Mouse (Mus musculus) T-cell, adult 2 months (primary cell): ENCODE results near the gene Lrrc3c.
A peak's percentile ranks its signal among the peaks of the same experiment; 100 is the strongest.
"Not testable (repeated sequence)": the region's sequence is repeated elsewhere in the genome, so short reads cannot be mapped to it uniquely, and the experiment has no call there.

Experiments
- DNase-seq: peaks from one replicate; pipeline ENCODE4 v3.0.0; 2022; ENCODE audit warnings: low spot score

Lrrc3c gene

DNA sequence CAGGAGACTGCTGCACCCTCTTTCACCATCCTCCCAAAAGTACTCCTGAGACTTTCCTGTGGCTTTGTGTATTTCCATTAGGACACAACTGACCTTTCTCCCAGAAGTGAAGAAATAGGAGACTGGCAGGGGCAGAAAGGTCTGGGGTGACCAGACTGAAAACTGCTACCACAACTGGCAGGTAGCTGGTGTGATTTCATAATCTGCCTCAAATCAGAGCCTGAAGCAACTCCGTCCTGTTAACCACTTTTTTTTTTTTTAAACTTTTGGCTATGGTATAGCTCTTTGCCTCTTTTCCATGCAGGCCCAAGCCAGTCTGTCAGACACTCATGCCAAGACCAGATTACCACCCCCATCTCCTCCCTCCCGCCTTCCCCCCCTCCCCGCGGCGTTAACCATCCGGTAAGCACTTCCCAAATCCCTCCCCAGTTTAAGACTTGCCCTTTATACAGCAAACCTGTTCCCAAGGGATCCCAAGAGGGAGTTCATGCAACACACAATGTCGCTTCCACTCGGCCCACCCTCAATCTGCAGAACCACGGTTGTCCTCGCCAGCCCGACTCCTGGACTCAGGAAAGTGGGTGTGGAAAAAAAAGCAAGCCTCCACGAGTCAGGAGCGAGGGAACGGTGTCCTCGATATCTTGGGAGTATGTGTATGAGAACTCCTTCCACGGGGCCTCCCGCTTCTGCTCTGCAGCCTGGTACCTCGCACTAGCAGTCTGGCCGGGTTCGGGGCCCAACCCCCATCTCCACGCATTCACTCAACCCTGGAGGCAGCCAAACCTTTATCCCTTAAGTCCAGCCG lies 11.8 kb upstream of the Lrrc3c start:
- no peak for DNase-seq

DNA sequence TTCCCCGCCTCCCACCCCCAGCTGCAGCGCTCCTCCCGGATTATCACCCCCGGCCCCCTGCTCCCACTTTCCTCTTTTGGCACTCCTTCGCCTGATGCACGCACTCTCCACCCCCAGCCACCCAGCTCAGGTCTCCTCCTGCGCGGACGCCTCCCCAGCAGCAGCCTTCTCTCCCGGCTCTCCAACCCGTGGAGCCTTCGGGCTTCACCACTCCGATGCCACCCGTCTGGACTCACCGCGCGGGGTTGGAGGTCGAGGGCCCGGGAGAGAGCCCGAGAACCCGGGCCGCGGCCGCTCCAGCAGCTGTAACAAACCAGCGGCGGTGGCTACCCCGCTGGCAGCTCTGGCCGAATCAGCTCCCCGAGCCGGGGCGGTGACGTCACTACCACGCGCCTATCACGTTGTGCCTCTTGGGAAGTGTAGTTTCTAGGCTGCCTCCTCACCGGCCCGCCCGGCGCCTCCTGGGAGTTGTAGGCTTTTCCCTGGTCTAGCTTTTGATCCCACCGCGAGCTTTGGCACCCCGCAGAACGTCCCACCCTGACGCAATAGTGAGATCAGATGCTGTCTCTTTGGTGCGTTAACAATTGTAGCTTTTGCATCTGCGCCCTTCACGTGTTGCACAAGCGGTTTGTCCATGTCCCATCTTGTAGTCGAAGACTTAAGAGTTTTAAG lies 11.1 kb upstream of the Lrrc3c start, which contains the start of gene Ormdl3:
Gene Ormdl3, minus strand, starts transcription at position 477 of the 672 bp plus-strand sequence.
- peak; percentile 98 for DNase-seq

DNA sequence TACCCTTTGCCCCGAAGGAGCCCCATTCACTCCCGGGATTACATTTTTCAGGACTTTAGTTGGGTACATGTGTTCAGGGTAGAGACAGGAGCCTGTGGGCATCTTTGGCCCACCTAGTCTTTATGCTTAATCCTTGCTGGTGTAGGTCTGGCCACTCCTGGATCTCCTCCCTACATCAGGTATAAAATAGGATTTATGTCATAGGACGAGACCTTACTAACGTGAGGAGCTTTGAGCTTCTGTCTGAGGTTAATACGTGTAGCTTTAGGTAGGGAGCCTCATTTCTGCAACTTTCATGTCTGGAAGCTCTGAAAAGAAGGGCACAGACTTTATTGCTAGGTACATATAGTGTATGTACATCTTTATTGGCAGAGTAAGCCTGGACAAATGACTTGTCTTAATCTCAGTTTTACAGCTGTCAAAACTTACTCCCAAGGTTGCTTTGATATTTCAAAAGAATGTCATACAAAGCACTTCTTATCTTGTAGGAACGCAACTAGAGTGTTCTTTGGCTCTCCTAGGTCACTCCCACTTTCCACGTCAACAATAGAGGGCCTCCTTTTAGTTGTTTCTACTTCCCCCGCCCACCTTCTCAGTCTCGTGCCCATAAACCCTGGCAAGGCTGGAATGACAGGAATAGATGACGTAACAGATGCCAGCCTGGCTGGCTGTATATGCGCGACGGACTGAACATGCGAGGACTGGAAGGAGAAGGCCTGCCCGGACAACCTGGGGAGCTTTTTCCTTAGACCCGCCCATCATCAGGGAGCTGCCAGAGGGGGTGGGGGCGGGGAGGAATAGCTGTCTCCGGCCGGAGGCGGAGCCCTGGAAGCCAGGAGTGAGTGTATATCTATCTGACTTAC lies 10.2 kb upstream of the Lrrc3c start:
- DNase-seq, result peak; percentile 53

DNA sequence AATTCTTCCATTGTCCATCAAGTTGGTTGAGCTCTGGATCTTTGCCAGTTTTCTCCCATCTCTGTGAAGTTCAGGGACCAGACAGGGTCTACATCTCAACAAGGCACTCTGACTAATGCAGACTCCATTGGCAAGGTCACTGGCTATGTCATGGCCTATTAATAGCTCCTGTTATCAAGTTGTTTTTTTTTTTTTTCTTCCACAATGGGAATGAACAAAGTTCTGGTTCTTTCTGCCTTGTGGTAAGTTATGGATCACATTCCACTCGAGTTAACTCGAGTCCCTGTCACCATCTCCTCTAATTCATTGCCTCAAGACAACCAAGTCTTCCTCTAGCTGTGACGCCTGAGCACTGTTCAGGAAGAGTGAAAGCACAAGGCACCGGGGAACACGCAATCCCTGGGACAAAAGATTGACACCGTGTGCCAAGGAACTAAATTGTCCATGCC lies 9.2 kb upstream of the Lrrc3c start:
- no peak for DNase-seq

DNA sequence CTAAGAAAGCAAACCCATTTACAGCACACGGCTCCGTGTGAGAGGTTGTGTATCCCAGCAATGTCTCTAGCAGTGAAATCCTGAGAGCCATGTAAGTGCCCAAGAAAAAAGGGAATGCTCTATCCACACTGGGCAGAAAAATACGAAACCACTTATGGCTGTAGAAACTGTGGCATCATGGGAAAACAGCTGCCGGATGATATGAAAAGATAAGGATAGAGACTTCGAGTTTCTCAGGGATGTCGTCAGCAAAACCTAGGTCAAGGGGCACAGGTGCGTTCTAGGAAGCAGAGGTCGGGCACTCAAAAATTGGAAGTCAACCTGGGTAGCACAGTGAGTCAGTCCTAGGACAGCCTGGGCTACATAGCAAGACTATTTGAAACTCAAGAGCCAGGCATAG lies 8.8 kb upstream of the Lrrc3c start:
- no peak for DNase-seq

DNA sequence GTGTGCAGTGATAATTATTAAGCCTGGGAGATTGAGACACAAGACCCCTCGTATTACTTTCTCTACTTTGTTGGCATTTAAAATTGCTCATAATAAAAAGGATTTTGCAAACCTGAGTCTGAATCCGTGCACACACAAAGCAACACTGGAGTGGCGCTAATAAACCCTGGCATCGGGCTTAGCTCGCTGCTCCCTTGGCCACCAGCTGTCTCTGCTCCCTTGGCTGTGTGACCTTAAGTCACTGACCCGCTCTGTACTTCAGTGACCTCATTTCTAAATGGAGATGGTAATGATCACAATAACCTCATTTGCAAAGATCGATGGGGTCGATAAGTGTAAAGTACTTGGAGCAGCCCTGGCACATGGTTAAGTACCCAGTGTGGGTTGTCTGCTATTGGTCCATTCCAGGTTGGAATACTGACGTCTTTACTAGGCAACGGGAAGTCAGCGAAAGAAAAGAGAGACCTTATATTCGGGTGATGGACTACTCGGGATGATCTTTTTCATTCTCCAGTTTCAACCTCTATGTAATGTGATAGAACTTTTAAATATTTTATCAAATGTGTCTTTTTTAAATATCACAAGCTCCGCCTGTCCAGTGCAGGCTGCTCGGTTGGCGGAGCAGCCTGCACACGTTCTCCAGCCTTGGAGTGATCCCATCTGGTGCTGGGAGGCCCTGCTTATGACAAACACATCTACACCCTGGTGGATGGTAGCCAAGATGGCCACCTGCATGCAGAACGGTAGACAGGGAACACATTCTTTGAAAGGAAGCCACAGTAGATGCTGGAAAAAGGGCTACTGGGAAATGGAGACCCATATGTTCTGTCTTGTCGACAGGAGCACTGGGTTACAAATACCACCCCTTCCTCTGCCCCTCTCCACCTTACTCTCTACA lies 7.3 kb upstream of the Lrrc3c start:
- no peak for DNase-seq

DNA sequence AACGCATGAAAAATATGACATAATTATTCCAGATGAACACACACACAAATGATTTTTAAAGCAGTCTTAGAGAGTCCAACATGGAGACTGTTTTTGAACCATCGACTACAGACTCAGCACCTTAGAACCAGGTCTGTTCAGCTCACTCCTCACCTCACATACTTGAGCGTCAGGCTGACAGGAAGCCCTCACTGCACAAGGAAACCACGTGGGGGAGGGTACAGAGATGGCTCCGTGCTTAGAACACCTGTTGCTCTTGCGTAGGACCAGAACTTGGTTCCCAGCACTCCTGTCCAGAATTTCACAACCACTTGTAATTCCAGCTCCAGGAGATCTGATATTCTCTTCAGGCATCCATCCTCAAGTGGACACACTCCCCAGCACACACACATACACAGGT lies 3.1 kb upstream of the Lrrc3c start:
- no peak for DNase-seq

DNA sequence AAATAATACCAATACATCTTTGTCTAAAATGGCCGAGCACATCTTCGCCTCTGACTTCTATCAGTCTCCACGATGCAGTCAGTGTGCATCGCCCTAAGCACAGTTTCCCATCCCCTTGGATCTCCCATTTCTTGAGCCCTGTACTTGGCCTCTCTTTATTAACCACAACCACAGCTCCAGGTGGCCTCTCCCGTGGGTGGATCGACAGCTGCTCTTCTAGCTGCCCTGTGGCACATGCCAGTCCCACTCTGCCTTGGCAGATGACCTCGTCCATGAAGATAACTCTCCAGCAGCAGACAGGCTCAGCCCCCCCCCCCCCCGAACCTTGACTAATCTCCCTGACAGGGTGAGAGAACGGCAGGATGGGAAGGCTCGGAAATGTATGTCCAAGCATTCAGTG lies 2.6 kb upstream of the Lrrc3c start:
- DNase-seq, result no peak

DNA sequence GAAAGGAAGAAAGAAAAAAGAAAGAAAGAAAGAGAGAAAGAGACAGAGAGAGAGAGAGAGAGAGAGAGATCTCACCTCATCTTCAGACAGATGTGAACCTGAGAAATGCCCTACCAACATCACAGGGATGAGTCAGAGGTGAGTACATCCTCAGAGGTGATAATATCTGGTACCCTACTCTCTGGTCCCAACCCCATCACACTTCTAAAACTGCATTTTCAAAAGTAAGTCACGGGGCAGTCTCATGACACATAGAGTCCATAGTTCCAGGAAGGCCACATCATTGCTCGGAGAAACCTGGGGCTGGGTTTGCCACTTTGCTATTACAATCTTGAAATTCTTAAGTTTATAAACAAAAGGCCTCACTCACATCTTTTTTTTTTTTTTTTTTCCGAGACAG lies 2.1 kb upstream of the Lrrc3c start:
- DNase-seq, result no peak

DNA sequence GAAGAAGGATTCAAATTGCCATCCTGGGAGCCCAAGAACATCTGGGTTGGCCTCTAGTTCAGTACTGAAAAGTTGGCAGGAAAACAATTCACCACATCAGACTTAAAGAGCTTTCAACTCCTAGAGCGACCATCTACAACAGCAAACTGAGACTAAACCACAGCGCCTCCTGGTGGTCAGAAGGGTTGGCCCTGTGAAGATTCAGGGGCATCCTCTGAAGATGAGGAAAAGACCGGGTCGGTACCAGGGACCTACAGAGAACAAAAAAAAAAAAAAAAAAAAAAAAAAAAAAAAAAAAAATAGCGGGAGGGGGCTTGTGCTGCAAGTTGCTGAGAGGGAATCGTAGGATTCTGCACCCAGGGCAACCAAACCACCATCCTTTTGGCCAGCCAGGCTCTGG lies 728 bp upstream of the Lrrc3c start:
- DNase-seq, result peak; percentile 78

DNA sequence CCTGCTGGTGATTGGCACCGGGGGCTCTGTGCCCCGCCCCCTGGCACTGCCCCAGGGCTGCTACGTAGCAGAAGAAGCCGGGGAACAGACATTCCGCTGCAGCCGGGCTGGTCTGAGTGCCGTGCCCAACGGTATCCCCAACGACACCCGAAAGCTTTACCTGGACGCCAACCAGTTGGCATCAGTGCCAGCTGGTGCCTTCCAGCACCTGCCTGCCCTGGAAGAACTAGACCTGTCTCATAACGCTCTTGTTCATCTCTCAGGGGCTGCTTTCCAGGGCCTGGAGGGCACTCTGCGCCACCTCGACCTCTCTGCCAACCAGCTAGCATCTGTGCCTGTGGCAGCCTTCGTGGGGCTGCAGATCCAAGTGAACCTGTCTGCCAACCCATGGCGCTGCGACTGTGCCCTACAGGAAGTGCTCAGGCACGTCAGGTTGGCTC lies 780 bp downstream of the Lrrc3c start:
- DNase-seq, result no peak

DNA sequence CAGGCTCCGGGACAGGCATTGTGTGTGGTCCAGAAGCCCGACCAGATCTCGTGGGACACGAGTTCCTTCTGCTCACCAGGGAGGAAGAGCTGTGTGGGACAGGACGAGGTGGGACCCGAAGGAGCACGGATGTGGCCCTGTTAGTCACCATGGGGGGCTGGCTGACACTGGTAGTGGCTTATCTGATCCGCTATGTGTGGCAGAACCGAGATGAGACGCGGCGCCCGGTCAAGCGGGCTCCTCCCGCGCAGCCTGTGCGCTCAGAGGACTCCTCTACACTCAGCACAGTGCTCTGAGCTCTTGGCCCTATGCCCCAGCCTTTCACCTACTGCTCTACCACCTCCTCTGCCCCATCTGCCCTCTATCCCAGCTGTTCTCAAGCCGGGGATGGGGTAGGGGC lies 1.2 kb downstream of the Lrrc3c start:
- DNase-seq, result no peak

DNA sequence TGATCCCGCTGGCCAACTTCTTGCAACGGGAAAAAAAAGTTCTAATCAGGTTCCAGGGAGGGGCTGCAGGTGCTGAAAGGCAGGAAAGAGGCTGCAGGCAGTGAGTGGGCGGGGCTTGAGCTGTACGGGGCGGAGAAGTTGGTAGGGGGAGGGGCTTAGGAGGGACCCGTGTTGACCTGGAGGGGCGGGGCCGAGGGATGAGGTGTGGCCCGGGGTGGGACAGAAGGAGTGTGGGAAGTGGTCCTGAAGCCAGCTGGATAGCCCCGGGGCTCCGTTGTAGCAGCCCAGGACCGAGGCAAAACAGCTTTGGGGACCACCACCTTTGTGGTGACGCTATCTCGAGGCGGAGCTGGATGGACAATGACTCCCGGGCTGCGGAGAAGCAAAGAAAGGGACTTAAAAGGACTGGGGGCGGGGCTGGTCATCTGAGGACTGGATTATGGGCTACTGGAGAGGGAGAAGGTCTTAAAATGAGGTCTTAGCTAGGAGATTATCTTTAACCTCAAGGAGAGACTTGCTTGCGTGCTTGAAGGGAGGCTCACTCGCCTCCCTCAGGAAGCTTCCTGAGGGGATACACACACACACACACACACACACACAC lies 4.1 kb downstream of the Lrrc3c start:
- no peak for DNase-seq

DNA sequence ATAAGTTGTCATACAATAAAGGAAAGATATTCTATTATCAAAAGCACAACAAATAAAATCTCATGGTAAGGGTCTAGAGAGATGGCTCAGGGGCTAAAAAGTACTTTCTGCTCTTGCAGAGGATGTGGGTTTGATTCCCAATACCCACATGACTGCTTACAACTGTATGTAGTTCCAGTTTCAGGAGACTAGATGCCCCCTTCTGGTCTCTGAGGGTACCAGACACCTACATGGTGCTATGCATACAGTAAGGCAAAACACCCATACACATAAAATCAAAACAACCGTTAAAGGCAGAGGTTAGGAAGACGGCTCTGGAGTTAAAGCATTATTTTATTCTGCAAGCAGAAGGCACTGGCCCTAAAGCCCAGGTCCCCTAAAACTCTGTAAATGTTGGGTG lies 5.9 kb downstream of the Lrrc3c start:
- DNase-seq, result no peak

DNA sequence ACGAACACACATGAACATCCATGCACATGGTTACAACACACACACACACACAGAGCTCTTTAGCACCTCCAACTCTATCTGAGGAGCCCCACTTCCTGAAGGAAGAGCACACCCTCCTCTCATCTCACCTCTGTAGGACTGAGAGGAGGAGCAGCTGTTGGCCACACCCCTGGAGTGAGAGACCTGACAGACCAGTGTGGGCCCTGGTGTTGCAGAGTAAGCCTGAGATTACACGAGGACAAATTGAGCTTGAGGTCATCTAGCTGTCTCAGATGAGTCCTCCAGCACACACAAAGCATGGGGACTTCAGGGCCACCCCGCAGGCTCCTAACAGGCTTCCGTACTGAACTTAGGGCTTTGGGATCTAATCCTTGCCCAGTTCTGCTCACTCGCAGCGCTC lies 6.8 kb downstream of the Lrrc3c start:
- DNase-seq, result not testable (repeated sequence)

DNA sequence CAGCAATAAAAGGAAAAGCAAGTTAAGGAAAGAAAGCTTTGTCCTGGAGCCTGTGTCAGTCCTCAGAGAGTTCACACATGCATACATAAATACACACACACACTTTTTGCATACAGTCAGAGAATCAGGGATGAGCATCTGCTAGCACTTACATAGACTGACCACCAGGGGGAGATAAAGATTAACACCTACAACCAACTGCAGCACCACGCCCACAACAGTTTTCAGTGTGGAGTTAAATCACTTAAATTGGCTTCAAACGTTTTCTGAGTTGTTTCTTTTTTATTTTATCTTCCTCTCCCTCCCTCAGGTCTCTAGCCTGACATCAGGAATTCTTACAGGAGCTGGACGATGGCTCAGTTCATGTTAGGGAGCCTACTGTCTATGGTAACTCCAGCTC lies 8.7 kb downstream of the Lrrc3c start:
- DNase-seq, result peak; percentile 53

DNA sequence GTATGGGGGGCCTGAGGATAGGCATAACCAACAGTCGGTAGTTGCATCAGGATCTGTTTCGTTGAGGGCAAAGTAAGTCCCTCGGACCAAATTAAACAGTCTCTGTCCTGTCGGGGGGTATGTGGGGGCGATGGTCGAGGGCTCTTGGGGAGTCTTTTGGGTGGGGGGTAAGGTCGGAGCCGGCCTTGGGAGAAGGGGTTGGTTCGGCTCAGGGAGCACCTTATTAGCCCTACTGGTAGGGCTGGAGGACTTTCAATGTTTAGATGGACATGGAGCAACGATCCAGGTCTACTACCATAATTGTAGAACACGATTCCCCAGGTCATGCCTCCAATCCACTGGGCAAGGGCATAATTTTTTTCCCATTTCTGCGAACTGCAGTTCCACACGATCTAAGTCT lies 22.7 kb downstream of the Lrrc3c start:
- DNase-seq, result no peak

DNA sequence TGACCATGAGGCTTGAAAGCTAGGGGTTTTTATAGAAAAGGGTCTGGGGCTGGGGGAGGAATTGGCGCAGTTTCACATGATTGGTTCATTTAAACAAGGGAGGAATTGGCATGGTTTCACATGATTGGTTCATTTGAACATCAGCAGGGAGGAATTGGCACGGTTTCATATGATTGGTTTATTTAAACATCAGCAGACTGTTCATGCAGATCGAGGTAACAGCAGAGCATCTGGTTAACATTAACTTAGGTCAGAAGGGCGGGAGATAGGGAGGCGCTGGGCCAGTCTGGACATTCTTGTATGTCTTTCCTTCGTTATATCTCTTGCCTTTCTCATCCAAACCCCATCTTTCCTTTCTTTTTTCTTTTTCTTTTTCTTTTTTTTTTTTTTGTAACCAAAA lies 25.9 kb downstream of the Lrrc3c start:
- not testable (repeated sequence) for DNase-seq

DNA sequence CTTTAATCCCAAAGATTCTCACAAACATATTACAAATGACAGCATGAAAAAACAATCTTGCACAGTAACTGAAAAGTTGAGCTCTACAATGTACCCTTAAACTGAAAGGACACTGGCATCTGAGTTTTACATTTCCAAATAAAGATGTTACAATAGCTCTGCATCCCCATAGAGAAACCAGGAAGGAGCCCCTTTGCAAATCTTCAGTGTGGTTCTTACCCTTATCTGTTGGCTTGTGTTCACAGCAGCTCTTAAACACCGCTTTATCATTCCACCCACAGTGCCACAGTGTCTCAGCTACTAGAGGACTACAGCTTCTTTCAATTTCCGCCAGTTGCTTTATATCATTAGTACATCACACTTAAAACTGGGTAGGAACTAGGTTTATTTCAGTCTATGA lies 26.3 kb downstream of the Lrrc3c start:
- not testable (repeated sequence) for DNase-seq

DNA sequence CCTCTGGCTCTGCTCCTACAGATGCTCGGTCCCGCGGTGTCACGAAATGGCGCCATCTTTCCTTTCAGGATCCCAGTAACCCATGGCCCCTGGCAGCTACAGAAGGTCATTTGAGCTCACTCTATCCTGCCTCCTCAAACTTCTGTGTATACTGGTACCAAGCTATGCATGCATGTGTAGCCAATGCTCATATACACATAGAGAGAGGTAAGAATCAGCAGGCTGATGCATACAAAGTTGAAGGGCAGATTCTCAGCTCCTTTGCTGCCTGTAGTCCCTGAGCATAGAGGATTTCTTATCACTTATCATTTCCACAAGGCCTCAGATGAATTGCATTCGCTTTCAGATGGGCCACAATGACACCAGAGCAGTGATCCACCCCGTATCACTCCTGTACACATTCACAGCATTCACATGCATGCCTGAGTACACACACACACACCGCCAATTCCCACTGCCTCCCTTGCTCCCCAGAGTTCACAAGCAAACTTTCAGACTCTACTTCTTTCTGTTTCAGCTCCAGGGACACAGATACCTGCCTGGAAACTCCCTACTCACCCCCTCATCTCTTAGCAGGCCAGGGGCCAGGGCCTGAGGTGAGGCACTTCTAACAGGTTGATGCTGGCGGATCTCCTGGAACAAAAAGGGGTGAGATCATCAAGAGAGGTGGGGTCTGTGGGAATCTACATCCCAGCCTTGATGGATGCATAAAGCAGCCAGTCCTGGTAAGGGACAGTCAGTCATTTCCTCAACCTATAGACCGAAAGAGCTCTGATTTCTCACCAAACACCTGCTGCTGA lies 27.7 kb downstream of the Lrrc3c start, which contains the start of the genes Gm12355 and Gsdma3:
Gene Gm12355, minus strand, starts transcription at position 51 of the 800 bp plus-strand sequence.
Gene Gsdma3, plus strand, starts transcription at position 750 of the 800 bp plus-strand sequence.
- no peak for DNase-seq
